Mouse (Mus musculus) skeletal muscle tissue, adult 2 months (tissue): ENCODE measurements at regions not wholly inside any gene's neighbourhood (a gene's known extent, or its start where the extent isn't known, plus 50 kb on each side); places are given as distances from the start of the nearest gene placed in this dataset.

Source experiments
- DNase-seq: peaks from one replicate; pipeline ENCODE4 v3.0.0-alpha.2; 2012; ENCODE audit warnings: low read depth, low spot score

DNA sequence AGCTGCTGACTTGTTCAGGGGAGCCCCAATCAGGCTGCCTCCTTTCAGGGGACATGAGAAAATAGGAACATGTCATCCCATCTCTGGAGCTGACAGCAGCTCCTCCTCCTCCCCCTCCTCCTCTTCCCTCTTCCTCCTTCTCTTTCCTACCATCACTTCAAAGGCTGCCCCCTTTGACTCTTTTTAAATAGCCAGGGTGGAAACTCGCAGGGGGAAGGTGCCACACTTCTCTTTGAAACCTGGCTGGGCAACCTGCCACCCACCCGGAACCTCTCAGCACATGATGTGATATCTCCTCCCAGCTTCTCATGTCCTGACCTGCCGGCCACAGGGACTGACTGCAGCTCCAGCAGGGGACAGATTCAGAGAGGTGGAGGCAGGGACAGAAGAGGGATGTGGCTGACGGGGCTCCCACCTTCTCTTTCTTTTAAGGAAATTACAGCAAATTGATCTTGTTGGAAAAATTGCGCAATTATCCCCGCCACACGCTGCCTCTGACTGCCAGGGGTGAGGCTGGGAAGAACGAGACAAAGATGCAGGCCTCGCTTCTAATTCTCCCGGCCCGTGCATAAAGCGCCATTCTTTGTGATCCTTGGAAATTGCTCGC, 399.6 kb upstream of the Kazn start:
- no peak for DNase-seq

DNA sequence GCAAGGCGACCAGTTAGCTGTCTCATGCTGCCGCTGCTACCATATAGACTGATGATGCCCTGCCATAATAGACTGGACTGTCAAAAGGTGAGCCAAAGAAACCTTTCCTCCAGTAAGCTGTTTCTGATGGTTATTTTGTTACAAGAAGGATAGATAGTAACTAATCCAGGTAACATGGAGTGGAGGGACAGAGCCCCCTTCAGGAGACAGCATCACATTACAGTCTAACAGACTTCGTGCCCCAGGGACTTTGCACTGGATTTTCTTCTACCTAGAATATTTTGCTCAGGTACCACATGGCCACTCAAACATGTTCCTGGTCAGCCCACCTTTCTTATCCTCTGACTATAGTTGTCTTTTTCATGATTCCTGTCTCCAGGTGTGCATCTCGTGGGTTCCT, 398.9 kb upstream of the Kazn start:
- DNase-seq: no peak

DNA sequence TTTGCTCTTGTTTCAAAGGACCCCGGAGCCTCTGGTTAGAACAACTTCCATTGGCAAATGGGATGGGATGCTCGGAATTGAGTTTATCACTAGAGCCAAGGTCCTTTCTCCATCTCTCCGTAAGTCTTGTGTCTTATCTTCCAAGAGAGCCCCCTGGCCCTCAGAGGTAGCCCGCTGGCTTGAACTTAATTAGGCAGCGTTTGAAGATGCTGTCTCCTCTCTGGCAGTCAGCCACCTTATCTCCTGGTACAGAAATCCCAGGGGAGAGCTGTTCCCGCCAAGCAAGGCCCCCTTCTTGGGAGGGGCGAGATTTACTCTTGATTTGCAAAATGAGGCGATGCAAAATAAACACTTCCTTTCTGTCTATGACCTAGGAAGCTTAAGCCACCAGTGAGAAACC, 395.2 kb upstream of the Kazn start:
- DNase-seq: no peak

DNA sequence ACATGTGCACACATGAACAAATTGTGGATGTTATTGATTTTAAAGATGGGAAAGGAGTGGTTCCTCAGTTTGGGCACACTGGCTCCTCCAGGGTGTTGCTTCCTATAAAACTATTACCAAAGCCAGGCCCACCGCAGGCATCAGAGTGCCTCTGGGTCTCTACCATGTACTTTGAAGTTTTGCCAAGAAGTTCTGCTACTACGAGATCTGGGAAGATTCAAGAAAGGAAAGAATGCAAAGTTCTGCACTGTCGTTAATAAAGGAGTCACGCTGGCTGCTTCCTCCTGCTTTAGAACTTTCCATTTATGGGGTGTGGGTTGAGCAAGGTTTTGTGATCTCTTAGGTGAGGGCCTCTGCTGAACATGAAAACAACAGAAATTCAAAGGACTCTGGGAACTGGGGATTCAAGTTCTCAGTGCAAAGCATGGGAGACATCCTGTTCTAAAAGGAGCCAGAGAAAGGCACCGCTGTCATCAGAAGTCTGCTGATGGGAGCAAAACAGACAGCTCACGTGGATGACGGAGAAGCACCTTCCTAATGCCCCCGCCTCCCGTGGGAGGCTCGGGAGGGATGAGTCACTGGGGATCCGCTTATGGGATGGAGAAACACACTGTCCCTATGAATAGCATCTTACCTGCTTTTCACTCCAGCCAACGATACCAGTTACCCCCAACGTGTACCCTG, 394.6 kb upstream of the Kazn start:
- no peak for DNase-seq

DNA sequence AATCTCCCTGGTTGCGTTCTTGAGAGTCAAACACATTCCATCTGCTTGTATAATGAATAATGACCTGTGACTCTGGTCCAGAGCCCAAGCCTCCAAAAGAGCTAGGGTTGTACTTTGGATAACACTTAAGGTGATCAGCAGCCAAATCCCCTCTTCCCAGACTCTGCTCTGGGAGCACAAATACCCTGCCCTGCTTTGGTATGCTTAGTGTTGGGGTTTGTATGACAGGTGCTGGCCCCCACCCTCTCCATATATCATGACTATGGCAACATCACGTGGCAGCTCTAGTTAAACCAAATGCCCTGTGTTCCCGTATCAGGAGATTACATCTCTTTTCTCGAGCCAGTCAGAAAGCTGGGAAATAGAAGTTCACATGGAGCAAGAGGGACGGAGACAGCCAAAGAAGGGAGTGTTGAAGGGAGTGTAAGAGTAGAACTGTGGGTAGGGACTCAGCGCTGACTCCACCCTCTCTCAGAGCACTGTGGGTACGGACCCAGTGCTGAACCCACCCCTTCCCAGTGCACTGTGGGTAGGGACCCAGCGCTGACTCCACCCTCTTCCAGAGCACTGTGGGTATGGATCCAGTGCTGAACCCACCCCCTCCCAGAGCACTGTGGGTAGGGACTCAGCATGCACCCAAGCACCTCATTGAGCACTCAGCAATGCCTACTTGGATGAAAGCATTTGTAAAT, 387.4 kb upstream of the Kazn start:
- DNase-seq: no peak

DNA sequence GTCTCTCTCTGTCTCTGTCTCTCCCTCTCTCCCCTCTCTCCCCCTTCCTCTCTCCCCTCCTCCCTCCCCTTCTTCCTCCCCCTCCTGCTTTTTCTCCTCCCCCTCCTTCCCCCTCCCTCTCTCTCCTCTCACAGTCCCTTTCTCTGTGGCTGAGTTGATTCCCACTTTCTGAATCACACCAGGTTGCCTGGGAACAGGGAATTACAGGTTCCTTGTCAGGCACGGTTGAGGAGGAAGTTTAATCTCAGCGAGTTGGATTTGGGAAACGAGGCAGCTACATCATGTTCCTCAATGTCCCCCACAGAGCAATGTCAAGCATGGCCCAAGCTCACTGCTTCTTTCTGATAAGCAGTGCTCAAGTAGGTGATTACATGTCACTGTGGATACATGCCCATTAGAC, 386.3 kb upstream of the Kazn start:
- DNase-seq: no peak

DNA sequence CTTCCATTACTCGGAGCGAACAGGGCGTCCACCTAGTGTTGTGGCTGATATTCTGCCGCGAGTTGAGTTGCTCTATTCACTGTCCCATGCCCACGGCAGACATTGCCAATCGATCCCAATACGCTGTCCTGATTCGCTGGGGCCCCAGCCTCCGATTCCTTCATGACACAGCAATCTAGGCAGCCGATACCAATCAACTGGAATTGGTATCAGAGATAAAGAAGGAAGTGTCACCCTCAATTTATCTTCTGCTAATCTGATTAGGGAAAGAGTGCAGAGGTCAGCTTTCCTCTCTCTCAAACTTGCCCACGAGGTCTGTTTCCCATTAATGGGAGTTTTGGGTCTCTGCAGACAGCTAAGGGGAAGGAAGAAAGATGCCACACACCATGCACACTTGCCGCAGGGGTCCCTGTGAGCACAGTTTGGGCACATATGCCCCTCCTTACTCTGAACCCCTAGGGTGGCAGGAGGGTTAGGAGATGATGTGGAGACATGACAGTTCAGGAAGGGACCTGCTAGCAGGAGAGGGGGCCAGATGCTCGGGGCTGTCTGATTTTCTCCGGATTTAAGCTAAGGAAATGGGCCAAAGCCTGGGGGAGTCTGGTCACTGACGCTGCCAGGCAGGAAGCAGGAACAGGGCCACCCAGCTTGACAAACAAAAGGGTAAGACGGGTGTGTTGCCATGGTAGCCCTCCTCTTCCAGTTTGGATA, 383.1 kb upstream of the Kazn start:
- DNase-seq: no peak

DNA sequence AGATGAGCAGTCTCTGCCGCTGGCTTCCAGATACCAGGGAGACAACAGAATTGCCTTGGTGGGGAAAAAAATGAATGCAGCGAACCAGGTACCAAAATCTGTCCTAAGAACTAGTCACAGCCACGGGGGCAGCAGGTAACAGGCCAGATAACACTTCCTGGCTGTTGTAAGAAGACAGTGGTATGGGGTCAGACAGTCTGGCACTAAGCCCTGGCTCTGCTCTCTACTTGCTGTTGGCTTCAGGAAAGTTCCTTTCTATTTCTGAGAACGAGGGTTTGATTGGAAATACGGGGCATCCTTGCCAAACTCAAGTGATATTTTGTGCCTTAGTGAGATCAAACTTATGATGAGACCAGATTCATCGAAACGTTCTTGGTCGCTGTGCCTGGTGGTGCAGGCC, 380.2 kb upstream of the Kazn start:
- DNase-seq: no peak

DNA sequence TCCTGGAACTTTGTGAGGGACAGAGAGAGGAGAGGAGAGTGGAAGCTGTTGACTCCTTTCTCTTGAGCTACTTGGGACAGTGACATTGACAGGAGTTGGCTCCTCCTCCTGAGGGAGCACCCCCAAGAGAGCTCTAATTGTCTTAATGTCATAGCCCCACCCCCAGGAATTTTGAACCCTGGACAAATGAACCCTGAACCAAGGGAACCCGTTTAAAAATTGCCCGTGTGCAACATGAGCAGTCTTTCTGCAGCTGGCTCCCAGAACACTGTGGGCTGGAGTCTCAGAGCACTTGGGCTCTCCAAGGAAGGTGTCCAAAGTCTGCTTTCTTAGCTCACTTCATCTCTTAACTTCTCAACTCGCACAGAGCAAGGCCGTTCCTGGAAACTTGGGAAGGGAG, 379.6 kb upstream of the Kazn start:
- DNase-seq: no peak

DNA sequence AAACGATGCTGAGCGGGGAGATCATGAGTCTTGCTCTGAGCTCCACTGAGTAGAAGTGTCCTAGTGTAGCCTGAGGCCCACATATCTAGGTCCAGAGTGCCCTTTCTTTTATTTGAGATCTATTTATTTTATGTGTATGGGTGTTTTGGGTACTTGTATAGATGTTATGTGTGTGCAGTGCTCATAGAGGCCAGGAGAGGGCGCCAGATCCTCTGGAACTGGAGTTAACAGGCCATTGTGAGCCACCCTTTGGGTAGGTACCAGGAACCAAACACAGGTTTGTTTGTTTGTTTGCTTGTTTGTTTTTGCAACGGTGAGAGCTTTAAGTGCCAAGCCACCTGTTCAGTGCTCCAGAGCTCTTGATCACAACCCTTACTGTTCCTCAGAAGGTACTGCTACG, 378.5 kb upstream of the Kazn start:
- no peak for DNase-seq

DNA sequence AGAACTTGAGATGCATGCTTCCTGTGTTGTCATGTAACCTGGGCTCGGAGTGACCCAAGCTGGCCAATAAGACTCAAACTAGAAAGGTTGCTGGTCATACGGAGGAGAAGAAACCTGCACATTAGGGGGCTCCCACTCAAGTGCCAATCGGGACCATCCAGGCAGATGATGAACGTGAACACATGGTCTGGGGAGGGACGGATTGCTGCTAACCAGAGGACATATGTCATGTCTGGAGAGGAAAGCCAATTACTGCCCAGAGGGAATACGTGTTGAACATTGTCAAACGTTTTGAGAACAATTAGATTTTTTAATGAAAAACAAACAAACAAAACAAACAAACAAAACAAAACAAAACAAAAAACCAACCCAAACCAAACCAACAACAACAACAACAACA, 377.7 kb upstream of the Kazn start:
- no peak for DNase-seq

DNA sequence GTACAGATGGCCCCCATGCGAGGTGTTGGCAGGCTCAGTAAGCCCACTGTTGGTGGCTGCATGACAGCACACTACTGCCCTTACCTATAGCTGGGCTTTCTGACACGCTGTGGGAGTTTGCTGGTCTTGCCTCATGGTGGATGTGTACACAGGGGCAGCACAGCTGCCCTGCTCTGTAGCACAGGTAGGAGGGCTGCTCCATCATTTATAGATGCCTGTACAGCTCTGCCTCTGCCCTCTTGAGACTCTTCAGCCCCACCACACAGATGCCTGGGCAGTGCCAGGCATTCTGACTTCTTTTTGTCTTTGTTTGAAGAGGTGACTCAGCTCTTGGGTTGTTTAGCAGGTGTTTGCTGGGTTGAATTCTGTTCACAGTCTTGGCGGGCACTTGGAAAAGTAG, 365.9 kb upstream of the Kazn start:
- DNase-seq: no peak

DNA sequence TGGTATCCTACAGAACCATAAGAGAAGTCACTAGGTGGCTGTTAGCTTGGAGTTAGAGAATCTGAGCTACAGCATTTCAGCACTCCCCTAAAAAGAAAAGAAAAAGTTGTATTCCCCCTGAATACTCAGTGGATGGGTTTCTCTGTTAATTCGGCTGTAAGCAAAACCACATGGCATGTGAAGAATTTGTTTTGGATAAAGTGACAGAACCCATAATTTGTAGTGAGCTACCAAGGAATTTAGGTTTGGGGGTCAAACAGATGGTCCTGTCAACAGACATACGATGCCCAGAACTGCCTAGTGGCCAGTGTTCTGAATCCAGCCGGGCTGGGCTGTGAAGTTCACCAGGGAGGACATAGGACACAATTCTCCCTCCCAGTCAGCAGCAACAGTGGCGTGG, 358.0 kb upstream of the Kazn start:
- no peak for DNase-seq

DNA sequence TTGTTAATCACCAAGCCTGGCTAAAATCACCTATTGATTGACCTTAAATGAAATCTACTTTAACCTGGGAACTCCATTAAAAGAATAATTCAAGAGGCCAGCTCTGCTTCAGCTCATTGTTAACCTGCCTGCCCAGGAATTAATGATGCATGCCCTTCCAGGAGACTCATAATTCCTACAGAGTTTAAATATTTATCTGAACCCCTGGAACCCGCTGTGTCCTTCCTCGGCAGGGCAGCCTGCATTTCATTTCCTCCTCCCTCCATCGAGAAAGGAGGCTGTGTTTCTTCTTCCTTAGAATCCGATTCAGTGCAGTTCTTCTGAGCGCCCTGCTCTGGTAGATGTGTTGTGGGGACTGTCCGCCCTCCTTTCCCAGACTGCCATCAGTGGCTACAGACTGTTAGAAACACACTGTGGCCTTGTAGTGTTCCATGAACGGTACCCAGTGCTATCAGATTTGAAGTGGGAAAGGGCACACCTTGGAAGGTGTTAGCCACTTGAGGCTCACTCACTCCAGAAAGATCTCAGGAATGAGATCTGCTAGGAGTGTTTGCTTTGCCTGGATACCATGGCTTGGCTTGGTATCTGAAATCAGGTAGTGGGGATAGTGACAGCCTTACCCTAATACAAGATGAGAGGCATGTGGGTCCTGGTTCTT, 350.0 kb upstream of the Kazn start:
- no peak for DNase-seq

DNA sequence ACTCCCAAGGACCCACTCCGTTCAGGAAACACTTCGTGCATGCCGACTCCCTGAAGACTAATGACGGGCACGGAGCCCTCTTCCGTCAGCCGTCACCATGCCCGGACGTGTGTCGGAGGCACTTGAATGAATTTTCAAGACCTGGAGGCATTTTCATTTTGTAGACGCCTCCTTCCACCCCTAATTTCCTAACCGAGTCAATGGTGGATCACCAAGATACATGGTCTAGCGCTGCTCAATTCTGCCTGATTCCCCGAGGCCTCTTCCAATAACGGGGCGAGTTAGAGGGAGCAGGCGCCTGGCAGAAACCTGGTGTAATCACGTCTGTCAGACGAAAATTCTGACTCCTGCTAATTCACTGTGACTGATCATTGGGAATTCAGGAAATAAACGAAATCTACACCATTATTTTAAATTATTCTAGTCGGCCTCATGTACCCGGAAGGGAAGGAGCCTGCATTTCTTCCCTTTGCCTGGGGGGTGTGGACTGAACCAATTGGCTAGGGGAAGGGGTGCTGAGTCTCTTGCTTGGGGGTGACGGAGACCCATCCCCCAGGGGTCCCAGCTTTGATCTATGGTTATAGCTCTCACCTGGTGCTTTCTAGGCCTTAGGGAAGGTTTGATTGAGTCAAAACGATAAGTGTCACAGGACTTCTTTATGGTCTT, 349.4 kb upstream of the Kazn start:
- DNase-seq: no peak

DNA sequence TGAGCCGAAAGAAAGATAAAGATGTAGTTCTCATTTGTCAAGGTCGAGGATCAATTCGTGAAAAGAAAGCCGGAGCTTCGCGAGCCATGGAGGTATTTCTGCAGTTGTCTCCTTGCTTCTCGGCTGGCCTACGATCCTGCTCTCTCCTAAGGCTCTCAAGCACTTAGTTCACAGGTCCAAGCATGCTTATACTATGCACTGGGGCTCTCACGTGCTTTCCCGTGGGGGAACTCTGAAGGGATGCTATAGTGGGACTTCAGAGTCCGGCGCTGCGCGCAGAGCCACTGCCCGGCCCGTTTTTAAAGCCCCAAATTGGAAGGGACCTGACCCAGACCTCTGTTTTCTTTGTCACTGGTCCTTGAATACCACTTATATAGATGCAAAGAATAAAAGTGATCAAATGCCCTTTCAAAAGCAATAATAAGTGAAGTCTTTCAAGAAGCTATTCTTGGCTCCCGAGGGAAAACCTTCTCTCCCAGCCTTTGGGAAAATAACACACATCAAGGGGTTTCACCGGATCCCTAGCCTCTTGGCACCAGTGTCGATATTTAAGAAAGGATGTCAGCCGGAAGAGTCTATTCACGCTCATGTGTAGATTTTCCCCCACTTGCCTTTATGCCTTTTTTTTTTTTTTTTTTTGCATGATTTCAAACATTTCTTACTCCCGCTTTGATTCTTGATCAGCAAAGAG, 348.3 kb upstream of the Kazn start:
- DNase-seq: no peak

DNA sequence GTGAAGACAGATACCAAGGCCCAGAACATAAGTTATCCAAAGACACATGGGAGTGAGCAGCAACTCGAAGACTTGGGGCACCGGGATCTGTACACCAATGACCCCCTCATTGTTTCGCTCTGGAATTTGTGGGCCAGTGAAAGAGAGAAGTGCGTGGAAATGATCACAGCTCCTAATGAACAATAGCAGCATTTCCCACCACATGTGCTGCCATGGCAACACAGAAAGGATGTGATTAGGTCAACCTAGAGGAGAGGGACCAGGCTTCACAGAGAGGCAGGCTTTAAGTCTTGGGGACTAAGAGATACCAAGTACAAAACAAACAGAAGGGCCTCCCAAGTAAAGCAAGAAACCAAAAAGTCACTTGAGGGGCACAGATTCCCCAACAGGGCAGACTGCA, 339.3 kb upstream of the Kazn start:
- no peak for DNase-seq

DNA sequence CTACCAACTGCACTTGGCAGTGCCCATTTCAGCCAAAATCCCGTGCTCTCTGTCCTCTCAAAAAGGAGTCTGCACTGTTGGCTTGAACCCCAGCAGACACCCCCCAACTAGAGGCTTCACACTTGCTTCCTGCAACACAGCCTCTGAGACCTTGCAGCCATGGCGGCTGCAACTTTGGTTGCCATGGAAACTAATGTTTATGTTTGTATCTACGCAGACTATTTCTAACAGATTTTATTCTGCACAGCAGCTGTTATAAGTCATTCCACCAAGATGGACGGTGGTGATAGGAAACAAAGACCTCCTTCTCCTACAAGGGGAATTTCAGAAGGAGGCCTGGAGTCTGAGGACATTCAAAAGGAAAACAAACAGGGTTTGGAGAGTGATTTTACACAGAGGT, 338.3 kb upstream of the Kazn start:
- DNase-seq: no peak

DNA sequence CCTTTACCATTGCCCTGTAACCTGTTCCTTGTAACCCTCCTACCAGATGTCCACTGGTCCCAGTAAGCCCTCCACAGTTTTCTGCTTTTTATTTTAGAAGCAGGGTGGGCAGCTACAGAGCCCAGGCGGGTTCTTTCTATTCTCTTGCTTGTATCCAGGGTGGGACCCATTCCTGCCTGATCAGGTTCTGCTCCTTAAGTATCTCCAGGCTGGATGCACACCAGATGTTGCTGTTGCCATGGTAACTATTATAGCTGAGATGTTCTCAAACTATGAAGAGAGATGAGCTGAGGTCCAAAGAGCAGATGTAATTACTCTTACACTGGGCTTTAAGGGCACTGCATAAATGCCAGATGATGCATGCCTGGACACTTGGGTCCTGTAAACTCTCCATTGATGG, 335.3 kb upstream of the Kazn start:
- DNase-seq: no peak

DNA sequence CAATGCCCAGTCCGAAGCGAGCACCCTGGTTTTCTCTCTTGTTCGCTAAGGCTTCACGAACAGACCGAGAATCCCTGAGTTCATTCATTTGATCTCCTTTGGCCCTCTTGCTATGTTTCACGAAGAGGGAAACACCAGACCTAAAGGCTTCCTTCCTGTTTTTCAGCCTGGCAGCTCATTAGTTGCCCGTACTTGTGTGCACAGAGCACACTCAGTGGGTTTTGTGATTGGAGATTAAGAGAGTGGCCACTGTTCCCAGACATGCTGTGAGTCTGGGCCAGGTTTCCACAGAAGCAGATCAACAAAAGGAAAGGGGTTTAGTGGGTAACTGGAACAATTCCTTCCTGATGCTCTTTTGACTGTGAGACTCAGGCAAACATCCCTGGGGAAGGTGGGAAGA, 331.5 kb upstream of the Kazn start:
- DNase-seq: no peak

DNA sequence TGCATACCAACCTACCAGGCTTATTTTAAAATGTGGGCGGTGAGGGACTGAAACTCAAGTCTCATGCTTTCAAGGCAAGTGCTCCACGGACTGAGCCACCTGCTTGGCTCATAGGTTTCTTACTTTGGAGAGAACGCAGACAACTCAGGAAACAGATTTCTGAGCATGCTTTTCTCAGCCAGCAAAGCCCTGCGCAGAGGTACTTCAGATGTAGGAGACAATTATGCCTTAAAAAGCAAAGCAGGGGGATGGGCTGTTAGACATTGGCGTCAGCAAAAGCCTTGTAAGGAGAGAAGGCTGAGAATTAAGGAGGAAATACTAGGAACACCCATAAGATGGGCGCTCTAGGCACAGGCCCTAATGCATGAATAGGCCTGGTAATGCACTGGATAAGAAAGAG, 329.4 kb upstream of the Kazn start:
- no peak for DNase-seq
